Mouse (Mus musculus): ENCODE results near the gene Tab1. TPM values are rescaled to one million over a fixed set of nuclear protein-coding genes. Genes with fewer than 3 reads are reported as not detected.

The Tab1 gene
- polyA plus RNA-seq, 1 experiment = 4.7 TPM

GRCm38 (mm10) chr15:80129982-80130381 lies 2.9 kb upstream of the Tab1 start:
- Histone ChIP-seq H3K4me1 (ENCODE audit: control insufficient read depth, insufficient read depth, low read length) (peaks cover 13% of the 10 kb centered on the region), H3K4me3 (ENCODE audit: control insufficient read depth, low read depth, low read length) (no peak overlapping the region), H3K27me3 (ENCODE audit: control insufficient read depth, insufficient read depth, low read length) (no peaks in the 10 kb centered on the region), H3K36me3 (ENCODE audit: control insufficient read depth, insufficient read depth, low read length) (no peaks in the 10 kb centered on the region), H3K27ac (ENCODE audit: control insufficient read depth, insufficient read depth, low read depth, low read length) (no peak overlapping the region)
- TF ChIP-seq POLR2A (IDR thresholded peaks at IDR 0.05; ENCODE audit: control insufficient read depth, low read depth, low read length) = no peak
- no peak for TF ChIP-seq CTCF (IDR thresholded peaks at IDR 0.05; ENCODE audit: control insufficient read depth, insufficient read depth, insufficient replicate concordance, low read depth, low read length)

GRCm38 (mm10) chr15:80130689-80131088 lies 2.2 kb upstream of the Tab1 start:
- H3K4me1 ChIP-seq (ENCODE audit: control insufficient read depth, insufficient read depth, low read length) = peaks cover 13% of the 10 kb centered on the region
- H3K36me3 ChIP-seq (ENCODE audit: control insufficient read depth, insufficient read depth, low read length) = no peaks in the 10 kb centered on the region
- TF ChIP-seq CTCF (IDR thresholded peaks at IDR 0.05; ENCODE audit: control insufficient read depth, insufficient read depth, insufficient replicate concordance, low read depth, low read length) (no peak), POLR2A (IDR thresholded peaks at IDR 0.05; ENCODE audit: control insufficient read depth, low read depth, low read length) (no peak)
- no peak overlapping the region for H3K27ac ChIP-seq (ENCODE audit: control insufficient read depth, insufficient read depth, low read depth, low read length)
- no peaks in the 10 kb centered on the region for H3K27me3 ChIP-seq (ENCODE audit: control insufficient read depth, insufficient read depth, low read length)
- no peak overlapping the region for H3K4me3 ChIP-seq (ENCODE audit: control insufficient read depth, low read depth, low read length)

- Histone ChIP-seq H3K36me3 (ENCODE audit: control insufficient read depth, insufficient read depth, low read length) (no peaks in the 10 kb centered on the region), H3K4me3 (ENCODE audit: control insufficient read depth, low read depth, low read length) (no peak overlapping the region), H3K4me1 (ENCODE audit: control insufficient read depth, insufficient read depth, low read length) (peaks cover 18% of the 10 kb centered on the region), H3K27me3 (ENCODE audit: control insufficient read depth, insufficient read depth, low read length) (no peaks in the 10 kb centered on the region), H3K27ac (ENCODE audit: control insufficient read depth, insufficient read depth, low read depth, low read length) (no peak overlapping the region)
- no peak for TF ChIP-seq CTCF (IDR thresholded peaks at IDR 0.05; ENCODE audit: control insufficient read depth, insufficient read depth, insufficient replicate concordance, low read depth, low read length)
Measured at GRCm38 (mm10) chr15:80131421-80131820, 1.5 kb upstream of the Tab1 start.

DNA sequence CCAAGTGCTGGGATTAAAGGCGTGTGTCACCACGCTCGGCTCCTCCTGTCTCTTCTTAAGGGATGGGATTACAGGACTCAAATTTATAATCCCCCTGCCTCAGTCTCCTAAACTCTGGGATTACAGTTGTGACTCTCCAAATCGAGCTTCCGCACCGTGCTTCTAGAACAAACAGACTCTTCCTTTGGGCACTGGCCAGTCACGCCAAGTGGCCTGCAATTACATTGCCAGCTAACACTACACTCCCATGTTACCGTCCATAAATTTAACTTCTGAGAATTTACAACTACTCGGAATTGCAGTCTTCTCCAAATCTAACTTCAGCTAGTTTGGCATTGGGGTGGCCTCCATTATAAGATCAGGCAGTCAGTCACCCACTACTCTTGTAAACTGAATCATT lies 475 bp upstream of the Tab1 start:
- peaks cover 20% of the 10 kb centered on the region for H3K4me1 ChIP-seq (ENCODE audit: control insufficient read depth, insufficient read depth, low read length)
- TF ChIP-seq CTCF (IDR thresholded peaks at IDR 0.05; ENCODE audit: control insufficient read depth, insufficient read depth, insufficient replicate concordance, low read depth, low read length) (no peak), POLR2A (IDR thresholded peaks at IDR 0.05; ENCODE audit: control insufficient read depth, low read depth, low read length) (no peak)
- H3K27me3 ChIP-seq (ENCODE audit: control insufficient read depth, insufficient read depth, low read length) = no peaks in the 10 kb centered on the region
- no peaks in the 10 kb centered on the region for H3K36me3 ChIP-seq (ENCODE audit: control insufficient read depth, insufficient read depth, low read length)
- H3K27ac ChIP-seq (ENCODE audit: control insufficient read depth, insufficient read depth, low read depth, low read length) = no peak overlapping the region
- peak overlapping the region; percentile 20; the same call in 1 of the 2 replicates for H3K4me3 ChIP-seq (ENCODE audit: control insufficient read depth, low read depth, low read length)

GRCm38 (mm10) chr15:80133682-80134449 lies 939 bp downstream of the Tab1 start:
- Histone ChIP-seq H3K27me3 (ENCODE audit: control insufficient read depth, insufficient read depth, low read length) (no peaks in the 10 kb centered on the region), H3K36me3 (ENCODE audit: control insufficient read depth, insufficient read depth, low read length) (no peaks in the 10 kb centered on the region), H3K4me1 (ENCODE audit: control insufficient read depth, insufficient read depth, low read length) (peaks cover 22% of the 10 kb centered on the region), H3K27ac (ENCODE audit: control insufficient read depth, insufficient read depth, low read depth, low read length) (peak overlapping the region; percentile 74), H3K4me3 (ENCODE audit: control insufficient read depth, low read depth, low read length) (peak overlapping the region; percentile 95)
- TF ChIP-seq POLR2A (IDR thresholded peaks at IDR 0.05; ENCODE audit: control insufficient read depth, low read depth, low read length) (no peak), CTCF (IDR thresholded peaks at IDR 0.05; ENCODE audit: control insufficient read depth, insufficient read depth, insufficient replicate concordance, low read depth, low read length) (no peak)

GRCm38 (mm10) chr15:80134450-80134847 lies 1.5 kb downstream of the Tab1 start:
- H3K27me3 ChIP-seq (ENCODE audit: control insufficient read depth, insufficient read depth, low read length) = no peaks in the 10 kb centered on the region
- TF ChIP-seq POLR2A (IDR thresholded peaks at IDR 0.05; ENCODE audit: control insufficient read depth, low read depth, low read length) (no peak), CTCF (IDR thresholded peaks at IDR 0.05; ENCODE audit: control insufficient read depth, insufficient read depth, insufficient replicate concordance, low read depth, low read length) (no peak)
- peak overlapping the region; percentile 74; the same call in 1 of the 2 replicates for H3K27ac ChIP-seq (ENCODE audit: control insufficient read depth, insufficient read depth, low read depth, low read length)
- H3K36me3 ChIP-seq (ENCODE audit: control insufficient read depth, insufficient read depth, low read length) = no peaks in the 10 kb centered on the region
- peaks cover 22% of the 10 kb centered on the region for H3K4me1 ChIP-seq (ENCODE audit: control insufficient read depth, insufficient read depth, low read length)
- H3K4me3 ChIP-seq (ENCODE audit: control insufficient read depth, low read depth, low read length) = no peak overlapping the region

- no peaks in the 10 kb centered on the region for H3K36me3 ChIP-seq (ENCODE audit: control insufficient read depth, insufficient read depth, low read length)
- no peak overlapping the region for H3K27ac ChIP-seq (ENCODE audit: control insufficient read depth, insufficient read depth, low read depth, low read length)
- H3K27me3 ChIP-seq (ENCODE audit: control insufficient read depth, insufficient read depth, low read length) = no peaks in the 10 kb centered on the region
- TF ChIP-seq CTCF (IDR thresholded peaks at IDR 0.05; ENCODE audit: control insufficient read depth, insufficient read depth, insufficient replicate concordance, low read depth, low read length) (no peak), POLR2A (IDR thresholded peaks at IDR 0.05; ENCODE audit: control insufficient read depth, low read depth, low read length) (no peak)
- no peak overlapping the region for H3K4me3 ChIP-seq (ENCODE audit: control insufficient read depth, low read depth, low read length)
- peaks cover 22% of the 10 kb centered on the region for H3K4me1 ChIP-seq (ENCODE audit: control insufficient read depth, insufficient read depth, low read length)
Measured at GRCm38 (mm10) chr15:80135499-80135898, 2.6 kb downstream of the Tab1 start.

All from testis, adult 2 months (tissue).